Mouse (Mus musculus): ENCODE measurements at regions not wholly inside any gene's neighbourhood (a gene's known extent, or its start where the extent isn't known, plus 50 kb on each side); places are given as distances from the start of the nearest gene placed in this dataset.

DNA sequence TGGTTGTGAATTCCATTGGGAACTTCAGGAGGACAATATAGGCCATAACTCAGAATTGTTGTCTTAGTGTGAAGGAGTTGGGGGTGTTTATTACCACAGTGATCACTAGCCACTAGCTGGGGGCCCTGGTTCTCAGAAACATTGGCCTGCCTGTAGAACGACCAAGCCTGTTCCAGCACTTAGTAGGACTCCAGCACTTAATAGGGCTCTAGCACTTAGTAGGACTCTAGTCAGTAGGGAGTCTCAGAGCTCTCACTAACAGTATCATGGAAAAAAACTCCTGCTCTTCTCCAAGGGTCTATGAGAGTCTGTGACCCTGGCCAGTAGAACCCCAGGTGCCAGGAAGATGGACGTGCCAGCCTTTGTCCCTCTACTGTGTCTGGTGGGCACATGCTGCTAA, 56.8 kb upstream of the Gm3045 start:
- no peak for TF ChIP-seq CTCF (IDR thresholded peaks at IDR 0.05; ENCODE audit: low read depth)
- TF ChIP-seq EP300 (IDR thresholded peaks at IDR 0.05; ENCODE audit: low read depth) = no peak

Measured in heart, postnatal 0 days (tissue).